ENCODE assay signal across 8 mouse cellular contexts in the genomic region with DNA sequence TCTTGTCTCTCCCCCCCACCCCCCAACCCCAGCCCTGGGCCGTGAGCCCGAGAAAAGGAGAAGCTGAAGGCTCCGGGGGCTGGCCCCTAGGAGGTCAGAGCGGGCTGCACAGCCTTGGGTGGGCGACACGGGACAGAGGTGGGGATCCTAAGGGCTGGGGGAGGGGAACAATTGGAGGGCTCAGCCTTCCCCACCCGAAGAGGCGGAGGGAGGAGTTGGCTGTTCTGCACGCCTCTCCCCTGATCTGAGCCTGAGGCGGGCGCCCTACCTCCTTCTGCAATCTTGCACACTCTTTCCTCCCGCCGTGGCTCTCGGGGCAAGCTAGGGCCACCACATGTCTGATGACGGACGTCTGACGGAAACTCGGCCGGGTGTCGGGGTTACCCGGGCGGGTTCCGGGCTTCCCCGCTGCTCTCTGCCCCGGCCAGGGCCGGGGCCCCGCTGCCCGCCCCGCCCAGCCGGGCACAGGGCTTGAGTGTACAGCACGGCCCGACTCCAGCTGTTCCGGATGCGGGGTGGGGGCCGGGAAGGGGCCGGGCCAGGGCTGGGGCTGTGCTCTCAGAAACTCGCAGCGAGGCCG. TPM values are rescaled to one million over a fixed set of nuclear protein-coding genes. Genes with fewer than 3 reads are reported as not detected.
DNase-seq lines count a peak whose midpoint lies in the region; ATAC-seq lines count a peak whose summit lies in the region.

No protein-coding gene starts in this region.

- H3K4me3 ChIP-seq in heart, embryonic 11.5 days (ENCODE audit: low read depth, low read length) = peak overlapping the region; percentile 43
- H3K4me3 ChIP-seq in midbrain, embryonic 15.5 days = 0 out of 2 replicates have a peak overlapping the region, but pooled peaks have one; percentile 3

- H3K4me2 ChIP-seq in heart, embryonic 11.5 days = peak overlapping the region; percentile 54
- H3K4me2 ChIP-seq in midbrain, embryonic 15.5 days = peak overlapping the region; percentile 23; the same call in 1 of the 2 replicates

- no peaks in the 10 kb centered on the region for H3K36me3 ChIP-seq in heart, embryonic 11.5 days (ENCODE audit: control insufficient read depth, insufficient read depth, low read length)
- no peaks in the 10 kb centered on the region for H3K36me3 ChIP-seq in midbrain, embryonic 15.5 days (replicated peaks)

- H3K9ac ChIP-seq in heart, embryonic 11.5 days (ENCODE audit: low read depth, low read length) = no peak overlapping the region
- H3K9ac ChIP-seq in midbrain, embryonic 15.5 days = no peak overlapping the region

- H3K9me3 ChIP-seq in heart, embryonic 11.5 days (replicated peaks; ENCODE audit: control insufficient read depth, low read length) = no peaks in the 10 kb centered on the region
- H3K9me3 ChIP-seq in midbrain, embryonic 15.5 days = no peaks in the 10 kb centered on the region

- H3K4me1 ChIP-seq in heart, embryonic 11.5 days (ENCODE audit: control insufficient read depth, insufficient read depth, low read length) = peaks cover 17% of the 10 kb centered on the region
- peaks cover 27% of the 10 kb centered on the region for H3K4me1 ChIP-seq in midbrain, embryonic 15.5 days

- no peak overlapping the region for H3K27ac ChIP-seq in heart, embryonic 11.5 days (ENCODE audit: low read depth, low read length)
- no peak overlapping the region for H3K27ac ChIP-seq in midbrain, embryonic 15.5 days

- H3K27me3 ChIP-seq in heart, embryonic 11.5 days (ENCODE audit: control insufficient read depth, insufficient read depth, low read length) = peaks cover 91% of the 10 kb centered on the region
- peaks cover 81% of the 10 kb centered on the region for H3K27me3 ChIP-seq in midbrain, embryonic 15.5 days (replicated peaks)

- ATAC-seq in heart, embryonic 11.5 days (replicated peaks; ENCODE audit: insufficient number of reproducible peaks, low FRiP score, low TSS enrichment) = peak; percentile 35; the same call in 1 of the 2 replicates
- ATAC-seq in midbrain, embryonic 15.5 days (replicated peaks) = no peak
- ATAC-seq in monocyte, adult 5-6 weeks (replicated peaks; ENCODE audit: insufficient number of reproducible peaks, low FRiP score, low TSS enrichment, poor library complexity, severe bottlenecking) = no peak

- under 1% methylated on average over 38 of the region's 39 CpGs for WGBS in heart, embryonic 11.5 days (ENCODE audit: insufficient replicate concordance)
- WGBS in midbrain, embryonic 15.5 days = under 1% methylated on average over 39 of the region's 39 CpGs

- peak; percentile 31 for DNase-seq in adrenal gland, postnatal 14 days
- no peak for DNase-seq in adrenal gland, postnatal 4 days (ENCODE audit: low spot score in 2 of 2)
- peak; percentile 66 for DNase-seq in embryo, embryonic 10 days (ENCODE audit: low spot score)
- DNase-seq in kidney, postnatal 4 days = peak; percentile 60 to 66
- DNase-seq in cerebellum, postnatal 36 days = no peak

RNA-seq across cellular contexts. Expression of a gene that starts 0.8 kb away (rescaled TPM):
- not detected in 2 replicates for total RNA-seq in adrenal gland, postnatal 14 days (2021)
- total RNA-seq in adrenal gland, postnatal 4 days (2021) = under 1 TPM; 0.11 to 0.22 TPM
- polyA plus RNA-seq in heart, embryonic 11.5 days (2014; fragmentation: Nextera tagmentation; extraction: Ambion mirVana) = 0.08 and 0.16 TPM in 2 replicates
- polyA plus RNA-seq in midbrain, embryonic 15.5 days (2015; fragmentation: Nextera tagmentation; extraction: Ambion mirVana) = 0.06 and 0.09 TPM in 2 replicates
- total RNA-seq in monocyte, adult 5-6 weeks (2017) = not detected in 3 replicates

Comparison
In these comparisons a context has a peak if more than half of its experiments do, and no peak if none do; other contexts are left out.
1. DNase-seq: peak in adrenal gland, postnatal 14 days (single experiment), embryo, embryonic 10 days (single experiment) and kidney, postnatal 4 days (2 of 2); none in adrenal gland, postnatal 4 days (0 of 2) and cerebellum, postnatal 36 days (0 of 2).